Mouse (Mus musculus): Measurements from ENCODE around the gene Rln3.

DNA sequence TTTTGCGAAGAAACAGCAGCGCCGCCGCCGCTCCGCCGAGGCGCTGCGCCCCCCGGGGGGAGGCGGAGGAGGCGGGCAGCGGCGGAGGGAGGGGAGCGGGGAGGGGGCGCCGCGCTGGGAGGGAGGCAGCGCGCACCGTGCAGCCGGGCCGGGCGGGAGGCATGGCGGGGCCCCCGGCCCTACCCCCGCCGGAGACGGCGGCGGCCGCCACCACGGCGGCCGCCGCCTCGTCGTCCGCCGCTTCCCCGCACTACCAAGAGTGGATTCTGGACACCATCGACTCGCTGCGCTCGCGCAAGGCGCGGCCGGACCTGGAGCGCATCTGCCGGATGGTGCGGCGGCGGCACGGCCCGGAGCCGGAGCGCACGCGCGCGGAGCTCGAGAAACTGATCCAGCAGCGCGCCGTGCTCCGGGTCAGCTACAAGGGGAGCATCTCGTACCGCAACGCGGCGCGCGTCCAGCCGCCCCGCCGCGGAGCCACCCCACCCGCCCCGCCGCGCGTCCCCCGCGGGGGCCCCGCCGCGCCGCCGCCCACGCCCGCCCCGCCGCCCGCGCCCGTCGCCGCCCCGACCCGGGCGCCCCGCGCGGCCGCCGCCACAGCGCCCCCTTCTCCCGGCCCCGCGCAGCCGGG is 47.2 kb downstream of the Rln3 start, which contains the start of gene Samd1:
- TF ChIP-seq MAX (IDR thresholded peaks at IDR 0.05) = no peak
- no peak for TF ChIP-seq CTCF (IDR thresholded peaks at IDR 0.05; ENCODE audit: control insufficient read depth, insufficient read depth, insufficient read length)
- TF ChIP-seq USF1 (IDR thresholded peaks at IDR 0.05; ENCODE audit: low read depth) = no peak
- TF ChIP-seq MYOG (IDR thresholded peaks at IDR 0.05; ENCODE audit: control insufficient read depth, extremely low read depth, insufficient read length) = no peak
- TF ChIP-seq MYOD1 (IDR thresholded peaks at IDR 0.05; ENCODE audit: control insufficient read depth, insufficient read length, low read depth) = no peak

All from C2C12 (cell line).